Mouse (Mus musculus): ENCODE measurements around the gene Ssbp2. TPM values are rescaled to one million over a fixed set of nuclear protein-coding genes. Genes with fewer than 3 reads are reported as not detected.

Gene Ssbp2
- polyA plus RNA-seq, 1 experiment, result 107 TPM

DNA sequence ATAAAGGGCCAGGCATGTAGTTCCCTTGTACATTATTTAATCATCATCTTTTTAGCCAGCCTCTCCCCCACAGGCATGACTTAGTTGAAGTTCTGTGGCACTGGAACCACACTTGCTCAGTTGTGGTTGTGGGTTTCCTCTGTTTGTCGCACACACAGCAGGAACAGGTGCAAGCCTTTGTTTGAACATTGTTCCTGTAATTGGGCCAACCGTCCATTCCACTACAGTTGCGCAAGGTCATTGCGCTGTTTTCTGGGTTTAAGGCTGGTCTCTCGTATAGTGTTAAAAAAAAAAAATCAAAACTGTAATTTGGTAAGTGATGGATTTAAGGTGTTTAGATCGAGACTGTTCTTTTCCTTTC is 81.0 kb downstream of the Ssbp2 start:
- TF ChIP-seq POLR2A (IDR thresholded peaks at IDR 0.05; ENCODE audit: extremely low read depth, insufficient read depth, low read length) (no peak), CTCF (IDR thresholded peaks at IDR 0.05; ENCODE audit: extremely low read depth, insufficient read depth, low read length) (no peak)
- H3K4me1 ChIP-seq (ENCODE audit: control insufficient read depth, insufficient read depth, low read length), result peaks cover 1% of the 10 kb centered on the region; the same call in 1 of the 2 replicates

DNA sequence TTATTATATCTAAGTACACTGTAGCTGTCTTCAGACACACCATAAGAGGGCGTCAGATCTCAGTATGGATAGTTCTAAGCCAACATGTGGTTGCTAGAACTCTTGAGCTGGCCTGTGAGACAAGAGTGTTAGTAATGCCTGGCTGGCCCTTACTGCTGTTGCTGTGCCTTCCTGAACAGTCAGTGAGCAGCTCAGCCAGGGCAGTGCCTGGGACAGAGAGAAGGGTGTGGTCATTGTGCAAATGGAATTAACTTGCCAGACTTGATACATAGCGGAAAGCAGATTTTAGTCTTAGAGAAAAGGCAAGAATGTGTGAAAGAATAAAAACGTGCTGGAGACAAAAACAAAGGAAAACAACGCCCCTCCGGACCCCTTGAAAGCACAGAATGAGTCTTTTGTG is 83.5 kb downstream of the Ssbp2 start:
- Histone ChIP-seq H3K27ac (ENCODE audit: insufficient read depth, low read length) (no peak overlapping the region), H3K4me3 (ENCODE audit: insufficient read depth, low read length) (no peak overlapping the region), H3K4me1 (ENCODE audit: control insufficient read depth, insufficient read depth, low read length) (peaks cover 1% of the 10 kb centered on the region; the same call in 1 of the 2 replicates)
- TF ChIP-seq POLR2A (IDR thresholded peaks at IDR 0.05; ENCODE audit: extremely low read depth, insufficient read depth, low read length) (no peak), CTCF (IDR thresholded peaks at IDR 0.05; ENCODE audit: extremely low read depth, insufficient read depth, low read length) (no peak)

More for the DNA sequence above, 81.0 kb downstream of the Ssbp2 start:
- Histone ChIP-seq H3K4me3 (ENCODE audit: insufficient read depth, low read length) (no peak overlapping the region), H3K27ac (ENCODE audit: insufficient read depth, low read length) (no peak overlapping the region)

DNA sequence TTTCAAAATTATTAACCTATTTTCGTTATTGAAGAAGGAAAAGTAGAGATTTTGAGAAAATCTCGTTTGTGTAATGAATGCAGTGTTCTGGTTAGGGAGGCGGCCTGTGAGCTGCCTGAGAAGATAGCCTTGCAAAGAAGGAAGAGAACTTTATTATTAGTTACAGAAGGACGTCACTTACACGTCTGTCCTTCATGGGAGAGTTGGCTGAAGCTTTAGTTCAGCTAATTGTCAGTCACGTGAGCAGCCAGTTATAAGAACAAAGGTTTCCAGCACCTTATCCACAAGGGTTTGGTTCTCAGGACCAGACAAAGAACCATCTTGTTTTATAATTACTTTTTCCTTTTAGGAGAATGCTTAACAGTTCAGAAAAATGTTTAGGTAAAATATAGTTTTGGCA is 104.0 kb downstream of the Ssbp2 start:
- Histone ChIP-seq H3K4me3 (ENCODE audit: insufficient read depth, low read length) (no peak overlapping the region), H3K27ac (ENCODE audit: insufficient read depth, low read length) (peak overlapping the region; percentile 77), H3K4me1 (ENCODE audit: control insufficient read depth, insufficient read depth, low read length) (peaks cover 7% of the 10 kb centered on the region)
- TF ChIP-seq POLR2A (IDR thresholded peaks at IDR 0.05; ENCODE audit: extremely low read depth, insufficient read depth, low read length), result no peak
- TF ChIP-seq CTCF (IDR thresholded peaks at IDR 0.05; ENCODE audit: extremely low read depth, insufficient read depth, low read length), result no peak

DNA sequence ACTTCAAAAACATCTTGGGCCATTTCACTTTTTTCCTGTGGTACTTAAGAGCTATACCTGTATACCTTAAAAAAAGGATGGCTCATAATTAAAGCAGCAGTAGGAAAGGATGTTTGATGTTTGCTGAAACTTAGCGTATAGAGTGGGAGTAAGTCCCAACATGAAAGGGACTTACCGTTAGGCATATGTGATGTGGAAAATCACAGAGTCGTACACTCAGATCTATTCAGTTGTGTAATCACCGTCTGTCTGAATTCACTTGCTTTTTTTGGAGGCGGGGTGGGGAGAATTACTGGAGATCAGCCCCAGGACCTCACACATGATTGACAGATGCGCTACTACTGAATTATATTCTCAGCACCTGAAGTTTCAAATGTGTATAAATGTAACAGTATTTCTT is 104.7 kb downstream of the Ssbp2 start:
- Histone ChIP-seq H3K4me1 (ENCODE audit: control insufficient read depth, insufficient read depth, low read length) (peaks cover 7% of the 10 kb centered on the region), H3K27ac (ENCODE audit: insufficient read depth, low read length) (no peak overlapping the region), H3K4me3 (ENCODE audit: insufficient read depth, low read length) (no peak overlapping the region)
- TF ChIP-seq CTCF (IDR thresholded peaks at IDR 0.05; ENCODE audit: extremely low read depth, insufficient read depth, low read length) (no peak), POLR2A (IDR thresholded peaks at IDR 0.05; ENCODE audit: extremely low read depth, insufficient read depth, low read length) (no peak)

DNA sequence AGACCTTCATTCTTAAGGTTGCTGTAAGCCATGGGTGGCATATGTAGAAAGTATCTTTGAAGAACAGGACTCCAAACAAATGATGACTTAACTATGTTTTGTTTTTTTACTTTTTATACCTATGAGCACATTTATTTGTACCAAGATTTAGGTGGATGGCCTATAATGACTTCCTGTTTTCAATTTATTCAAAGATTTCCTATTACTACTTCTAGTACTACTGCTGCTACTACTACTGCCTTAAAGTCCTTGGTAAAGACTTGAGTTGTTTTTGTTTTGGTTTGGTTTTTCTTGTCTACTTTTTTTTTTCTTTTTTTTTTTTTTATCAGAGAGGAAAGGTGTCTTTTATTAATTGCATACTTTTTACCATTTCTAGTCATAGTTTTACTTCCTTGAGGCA is 121.4 kb downstream of the Ssbp2 start:
- no peak overlapping the region for H3K27ac ChIP-seq (ENCODE audit: insufficient read depth, low read length)
- TF ChIP-seq CTCF (IDR thresholded peaks at IDR 0.05; ENCODE audit: extremely low read depth, insufficient read depth, low read length) (no peak), POLR2A (IDR thresholded peaks at IDR 0.05; ENCODE audit: extremely low read depth, insufficient read depth, low read length) (no peak)
- no peak overlapping the region for H3K4me3 ChIP-seq (ENCODE audit: insufficient read depth, low read length)
- H3K4me1 ChIP-seq (ENCODE audit: control insufficient read depth, insufficient read depth, low read length), result peaks cover 2% of the 10 kb centered on the region

DNA sequence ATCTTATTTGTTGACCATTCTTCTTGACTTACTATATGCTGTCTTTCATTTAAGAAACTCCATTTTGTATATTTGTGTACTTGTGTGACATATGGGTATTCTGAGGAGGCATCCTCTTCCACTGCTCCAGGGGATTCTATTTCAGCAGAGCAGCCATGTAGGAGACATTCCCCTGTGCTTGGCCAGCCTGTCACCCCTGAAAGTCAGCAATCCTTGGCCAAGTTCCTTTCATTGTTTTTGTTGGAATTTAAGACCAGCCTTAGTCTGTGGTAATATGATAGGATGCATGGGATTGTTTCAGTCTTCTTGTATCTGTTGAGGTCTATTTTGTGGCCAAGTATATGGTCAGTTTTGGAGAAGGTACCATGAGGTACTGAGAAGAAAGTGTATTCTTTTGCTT is 122.1 kb downstream of the Ssbp2 start:
- H3K4me3 ChIP-seq (ENCODE audit: insufficient read depth, low read length), result no peak overlapping the region
- TF ChIP-seq POLR2A (IDR thresholded peaks at IDR 0.05; ENCODE audit: extremely low read depth, insufficient read depth, low read length) (no peak), CTCF (IDR thresholded peaks at IDR 0.05; ENCODE audit: extremely low read depth, insufficient read depth, low read length) (no peak)

DNA sequence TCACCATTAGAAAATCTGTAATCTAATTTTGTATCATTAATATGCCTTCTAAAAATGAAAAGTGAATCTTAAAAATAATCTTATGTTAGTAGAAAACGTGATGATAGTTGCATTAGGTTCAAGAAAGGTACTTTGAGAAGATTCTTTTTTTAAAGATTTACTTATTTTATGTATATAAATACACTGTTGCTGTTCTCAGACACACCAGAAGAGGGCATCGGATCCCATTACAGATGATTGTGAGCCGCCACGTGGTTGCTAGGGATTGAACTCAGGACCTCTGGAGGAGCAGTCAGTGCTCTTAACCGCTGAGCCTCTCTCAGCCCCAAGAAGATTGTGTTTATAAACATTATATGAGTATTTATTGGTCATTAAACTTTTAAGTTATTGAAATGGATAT is 126.3 kb downstream of the Ssbp2 start:
- TF ChIP-seq POLR2A (IDR thresholded peaks at IDR 0.05; ENCODE audit: extremely low read depth, insufficient read depth, low read length) (no peak), CTCF (IDR thresholded peaks at IDR 0.05; ENCODE audit: extremely low read depth, insufficient read depth, low read length) (no peak)
- Histone ChIP-seq H3K27ac (ENCODE audit: insufficient read depth, low read length) (no peak overlapping the region), H3K4me3 (ENCODE audit: insufficient read depth, low read length) (no peak overlapping the region), H3K4me1 (ENCODE audit: control insufficient read depth, insufficient read depth, low read length) (no peaks in the 10 kb centered on the region; the same call in 1 of the 2 replicates)

More for the DNA sequence above, 122.1 kb downstream of the Ssbp2 start:
- Histone ChIP-seq H3K4me1 (ENCODE audit: control insufficient read depth, insufficient read depth, low read length) (peaks cover 2% of the 10 kb centered on the region), H3K27ac (ENCODE audit: insufficient read depth, low read length) (no peak overlapping the region)

DNA sequence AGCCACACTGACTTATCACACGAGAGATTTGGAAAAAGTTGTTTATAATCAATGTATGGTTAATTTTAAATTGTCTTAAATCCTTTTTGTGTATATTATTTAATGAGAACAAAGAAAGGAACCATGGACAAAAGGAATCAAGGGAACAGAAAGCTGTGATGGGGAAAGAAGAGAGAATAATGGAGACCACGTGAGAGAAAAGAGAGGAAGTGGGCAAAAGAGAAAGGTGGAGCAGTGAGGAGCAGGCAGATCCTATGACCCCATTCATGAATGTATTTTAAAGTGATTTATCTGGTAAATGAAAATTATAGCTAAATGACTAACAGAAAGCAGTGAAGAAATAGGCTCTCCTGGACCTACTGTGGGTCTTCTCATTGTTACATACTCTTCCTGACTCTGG is 128.4 kb downstream of the Ssbp2 start:
- H3K4me3 ChIP-seq (ENCODE audit: insufficient read depth, low read length), result no peak overlapping the region
- H3K27ac ChIP-seq (ENCODE audit: insufficient read depth, low read length), result no peak overlapping the region
- no peaks in the 10 kb centered on the region; the same call in none of the 2 replicates for H3K4me1 ChIP-seq (ENCODE audit: control insufficient read depth, insufficient read depth, low read length)
- TF ChIP-seq CTCF (IDR thresholded peaks at IDR 0.05; ENCODE audit: extremely low read depth, insufficient read depth, low read length), result no peak

DNA sequence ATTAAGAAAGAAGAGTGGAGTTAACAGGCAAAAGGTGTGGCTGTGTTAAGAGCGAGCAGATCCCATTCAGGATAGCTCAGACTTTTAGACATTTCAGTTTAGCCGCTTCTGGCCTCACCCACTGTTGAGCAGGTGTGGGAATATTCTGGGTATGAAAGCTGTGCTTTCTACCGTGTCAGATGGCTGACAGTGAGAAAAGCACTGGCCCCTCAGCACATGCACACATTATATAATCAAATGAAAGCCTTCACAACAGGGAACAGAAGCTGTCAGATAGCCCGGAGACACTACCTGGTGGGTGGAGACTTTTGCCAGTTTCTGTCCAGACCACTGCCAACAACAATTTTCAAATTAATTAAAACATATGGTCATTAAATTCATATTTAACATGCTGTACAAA is 131.8 kb downstream of the Ssbp2 start:
- no peaks in the 10 kb centered on the region; the same call in none of the 2 replicates for H3K4me1 ChIP-seq (ENCODE audit: control insufficient read depth, insufficient read depth, low read length)
- TF ChIP-seq POLR2A (IDR thresholded peaks at IDR 0.05; ENCODE audit: extremely low read depth, insufficient read depth, low read length) (no peak), CTCF (IDR thresholded peaks at IDR 0.05; ENCODE audit: extremely low read depth, insufficient read depth, low read length) (no peak)
- no peak overlapping the region for H3K27ac ChIP-seq (ENCODE audit: insufficient read depth, low read length)
- H3K4me3 ChIP-seq (ENCODE audit: insufficient read depth, low read length), result no peak overlapping the region

DNA sequence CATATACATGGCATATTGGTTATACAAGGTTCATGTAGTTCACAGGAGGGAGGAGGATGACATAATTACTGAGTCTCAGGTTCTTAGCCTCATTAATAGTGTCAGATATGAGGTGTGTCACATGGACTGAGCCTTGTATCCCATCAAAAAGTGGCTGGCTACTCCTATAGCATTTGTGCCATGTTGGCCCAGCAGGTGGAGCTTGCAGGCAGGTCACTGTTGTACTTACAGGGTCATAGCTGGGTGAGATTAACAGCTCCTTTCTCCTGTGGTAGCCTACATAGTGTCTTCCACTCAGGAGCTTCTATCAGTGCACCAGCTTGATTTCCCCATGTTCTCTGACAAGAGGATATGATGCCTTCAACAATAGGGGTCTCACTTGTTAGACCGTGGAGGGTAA is 135.2 kb downstream of the Ssbp2 start:
- TF ChIP-seq CTCF (IDR thresholded peaks at IDR 0.05; ENCODE audit: extremely low read depth, insufficient read depth, low read length) (no peak), POLR2A (IDR thresholded peaks at IDR 0.05; ENCODE audit: extremely low read depth, insufficient read depth, low read length) (no peak)
- Histone ChIP-seq H3K4me3 (ENCODE audit: insufficient read depth, low read length) (no peak overlapping the region), H3K4me1 (ENCODE audit: control insufficient read depth, insufficient read depth, low read length) (no peaks in the 10 kb centered on the region; the same call in none of the 2 replicates), H3K27ac (ENCODE audit: insufficient read depth, low read length) (no peak overlapping the region)

All from cortical plate, adult 2 months (tissue).